Mouse (Mus musculus): Measurements from ENCODE around the gene Ap1b1. TPM values are rescaled to one million over a fixed set of nuclear protein-coding genes. Genes with fewer than 3 reads are reported as not detected.
A peak's percentile ranks its signal among the peaks of the same experiment; 100 is the strongest.

Ap1b1 gene
- polyA plus RNA-seq, 1 experiment from 2014 or later = 46.4 TPM

DNA sequence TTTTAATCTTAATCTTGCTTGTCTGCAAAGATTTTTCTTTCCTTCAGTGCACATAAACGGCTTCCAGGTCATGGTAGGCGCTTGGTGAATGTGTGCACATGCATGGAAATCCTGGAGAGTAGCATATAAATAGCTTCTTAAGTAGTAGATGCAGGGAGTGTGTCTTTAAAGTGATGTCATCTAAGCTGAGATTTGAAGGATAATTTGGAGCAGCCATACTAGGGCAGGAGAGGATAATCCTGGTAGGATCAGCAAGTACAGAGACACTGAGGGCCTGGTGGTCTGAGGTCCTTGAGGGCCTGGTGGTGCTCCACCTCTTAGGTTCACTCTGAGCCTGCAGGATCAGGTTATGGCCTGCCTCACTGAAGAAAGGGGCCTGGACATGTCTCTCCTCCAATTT lies 5.8 kb downstream of the Ap1b1 start:
- 91% methylated on average over 2 of the region's 2 CpGs for WGBS
- Histone ChIP-seq H3K9ac (replicated peaks; ENCODE audit: low read length) (no peak overlapping the region), H3K4me2 (ENCODE audit: low read depth, low read length) (no peak overlapping the region), H3K27ac (replicated peaks; ENCODE audit: low read depth, low read length) (no peak overlapping the region), H3K36me3 (replicated peaks; ENCODE audit: control insufficient read depth, insufficient read depth, low read depth, low read length) (no peaks in the 10 kb centered on the region), H3K4me1 (ENCODE audit: control insufficient read depth, insufficient read depth, low read length) (no peaks in the 10 kb centered on the region), H3K9me3 (replicated peaks; ENCODE audit: control insufficient read depth, low read length) (no peaks in the 10 kb centered on the region), H3K4me3 (ENCODE audit: low read depth, low read length) (no peak overlapping the region), H3K27me3 (ENCODE audit: control insufficient read depth, insufficient read depth, low read length) (no peaks in the 10 kb centered on the region)
- no peak for DNase-seq (ENCODE audit: low spot score)
- no peak for ATAC-seq (replicated peaks; ENCODE audit: insufficient number of reproducible peaks, low FRiP score, low TSS enrichment, low read depth)

DNA sequence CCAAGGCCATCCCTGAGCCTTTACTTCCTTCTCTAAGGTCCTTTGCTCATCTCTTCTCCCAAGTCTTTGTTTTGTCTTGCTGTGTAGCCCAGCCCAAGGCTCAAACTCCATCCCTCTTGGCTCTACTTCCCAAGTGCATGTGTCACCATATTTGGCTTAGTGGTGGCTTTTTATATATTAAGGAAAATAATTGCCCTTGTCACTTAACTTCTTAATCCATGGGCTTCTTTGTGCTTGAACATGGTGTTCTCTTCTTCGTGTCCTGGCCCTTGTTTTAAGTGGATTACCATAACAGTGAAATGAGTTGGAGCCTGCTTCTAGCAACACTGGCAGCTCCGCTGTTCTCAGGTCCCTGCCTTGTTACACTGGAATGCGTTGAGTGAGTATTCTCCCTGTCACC lies 9.1 kb downstream of the Ap1b1 start:
- WGBS = 90% methylated on average over 3 of the region's 3 CpGs
- H3K27ac ChIP-seq (replicated peaks; ENCODE audit: low read depth, low read length) = no peak overlapping the region

DNA sequence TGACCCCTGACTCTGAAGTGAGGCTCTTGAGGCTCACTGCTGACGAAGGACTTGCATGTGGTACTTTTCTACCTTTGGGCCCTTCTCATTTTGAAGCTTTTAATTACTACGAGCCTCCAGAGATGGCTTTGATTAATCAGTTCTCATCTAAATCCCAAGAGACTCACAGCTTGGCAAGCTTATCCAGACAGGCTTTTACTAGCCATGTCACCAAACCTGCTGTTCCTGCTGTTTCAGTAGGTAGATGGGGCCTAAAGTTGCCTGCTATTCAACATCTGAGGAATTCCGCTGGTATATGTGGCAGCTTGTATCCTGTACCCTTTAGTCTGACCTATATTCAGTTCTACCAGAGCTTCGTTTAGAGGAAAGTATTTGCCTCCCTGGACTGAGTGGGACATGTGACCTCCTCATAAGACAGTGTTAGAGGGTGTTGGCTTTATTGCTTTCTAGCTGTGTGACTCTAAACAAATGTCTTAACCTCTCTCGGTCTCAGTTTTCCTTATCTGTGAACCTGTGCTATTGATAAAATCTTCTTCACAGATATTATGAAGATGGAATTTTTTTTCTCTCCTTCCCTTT lies 10.1 kb downstream of the Ap1b1 start:
- no peaks in the 10 kb centered on the region for H3K4me1 ChIP-seq (ENCODE audit: control insufficient read depth, insufficient read depth, low read length)
- no peaks in the 10 kb centered on the region; the same call in 1 of the 2 replicates for H3K36me3 ChIP-seq (replicated peaks; ENCODE audit: control insufficient read depth, insufficient read depth, low read depth, low read length)
- H3K9ac ChIP-seq (replicated peaks; ENCODE audit: low read length) = no peak overlapping the region
- no peak overlapping the region for H3K27ac ChIP-seq (replicated peaks; ENCODE audit: low read depth, low read length)
- no peak overlapping the region for H3K4me2 ChIP-seq (ENCODE audit: low read depth, low read length)
- DNase-seq (ENCODE audit: low spot score) = no peak
- no peak overlapping the region for H3K4me3 ChIP-seq (ENCODE audit: low read depth, low read length)
- H3K9me3 ChIP-seq (replicated peaks; ENCODE audit: control insufficient read depth, low read length) = no peaks in the 10 kb centered on the region
- 85% methylated on average over 5 of the region's 5 CpGs for WGBS
- no peak for ATAC-seq (replicated peaks; ENCODE audit: insufficient number of reproducible peaks, low FRiP score, low TSS enrichment, low read depth)
- no peaks in the 10 kb centered on the region for H3K27me3 ChIP-seq (ENCODE audit: control insufficient read depth, insufficient read depth, low read length)

More for the DNA sequence above, 9.1 kb downstream of the Ap1b1 start:
- Histone ChIP-seq H3K36me3 (replicated peaks; ENCODE audit: control insufficient read depth, insufficient read depth, low read depth, low read length) (no peaks in the 10 kb centered on the region), H3K9me3 (replicated peaks; ENCODE audit: control insufficient read depth, low read length) (no peaks in the 10 kb centered on the region), H3K4me1 (ENCODE audit: control insufficient read depth, insufficient read depth, low read length) (no peaks in the 10 kb centered on the region), H3K4me2 (ENCODE audit: low read depth, low read length) (no peak overlapping the region), H3K27me3 (ENCODE audit: control insufficient read depth, insufficient read depth, low read length) (no peaks in the 10 kb centered on the region), H3K9ac (replicated peaks; ENCODE audit: low read length) (no peak overlapping the region), H3K4me3 (ENCODE audit: low read depth, low read length) (no peak overlapping the region)
- ATAC-seq (replicated peaks; ENCODE audit: insufficient number of reproducible peaks, low FRiP score, low TSS enrichment, low read depth) (no peak), DNase-seq (ENCODE audit: low spot score) (no peak)

DNA sequence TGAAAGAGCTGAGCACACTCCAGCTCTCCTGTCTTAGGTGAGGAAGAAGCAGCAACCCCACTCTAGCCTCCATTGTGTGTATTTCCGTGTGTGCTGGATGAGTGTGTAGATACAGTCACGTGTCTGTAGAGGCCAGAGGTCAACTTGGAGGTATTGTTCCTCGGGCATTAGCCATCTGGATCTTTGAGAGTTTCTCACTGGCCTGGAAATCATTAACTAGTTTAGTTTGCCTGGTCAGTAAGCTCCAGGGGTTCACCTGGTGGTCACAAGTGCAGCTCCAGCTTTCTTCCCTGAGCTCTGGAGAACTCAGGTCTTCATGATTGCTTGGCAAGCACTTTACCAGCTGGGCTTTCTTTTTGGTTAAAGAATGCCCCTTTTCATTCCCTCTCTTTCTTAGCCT lies 11.7 kb downstream of the Ap1b1 start:
- no peak for ATAC-seq (replicated peaks; ENCODE audit: insufficient number of reproducible peaks, low FRiP score, low TSS enrichment, low read depth)
- no peak overlapping the region for H3K4me2 ChIP-seq (ENCODE audit: low read depth, low read length)
- peak; percentile 46 for DNase-seq (ENCODE audit: low spot score)
- no peaks in the 10 kb centered on the region for H3K4me1 ChIP-seq (ENCODE audit: control insufficient read depth, insufficient read depth, low read length)
- no peaks in the 10 kb centered on the region; the same call in 1 of the 2 replicates for H3K36me3 ChIP-seq (replicated peaks; ENCODE audit: control insufficient read depth, insufficient read depth, low read depth, low read length)
- H3K4me3 ChIP-seq (ENCODE audit: low read depth, low read length) = no peak overlapping the region
- H3K27ac ChIP-seq (replicated peaks; ENCODE audit: low read depth, low read length) = no peak overlapping the region
- no peaks in the 10 kb centered on the region for H3K27me3 ChIP-seq (ENCODE audit: control insufficient read depth, insufficient read depth, low read length)
- H3K9me3 ChIP-seq (replicated peaks; ENCODE audit: control insufficient read depth, low read length) = no peaks in the 10 kb centered on the region
- WGBS = 19% methylated on average over 3 of the region's 3 CpGs
- no peak overlapping the region for H3K9ac ChIP-seq (replicated peaks; ENCODE audit: low read length)

DNA sequence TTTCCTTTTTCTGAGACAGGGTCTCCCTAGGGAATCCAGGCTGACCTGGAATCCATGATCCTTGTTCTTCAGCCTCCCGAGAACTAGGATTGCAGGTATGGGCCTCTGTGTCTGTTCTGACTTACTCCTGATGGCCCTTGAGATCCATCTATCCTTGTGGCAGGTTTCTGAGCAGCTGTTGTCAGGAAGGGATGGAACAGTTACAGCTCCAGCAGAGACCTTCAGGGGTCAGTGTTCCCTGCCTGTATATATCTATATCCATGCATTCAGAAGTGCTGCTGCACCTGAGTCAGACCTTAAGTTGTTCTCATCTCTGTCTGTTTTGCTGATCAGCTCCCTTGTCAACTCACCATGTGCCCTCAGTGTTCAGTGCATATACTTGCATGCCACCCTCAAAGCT lies 12.1 kb downstream of the Ap1b1 start:
- Histone ChIP-seq H3K4me1 (ENCODE audit: control insufficient read depth, insufficient read depth, low read length) (no peaks in the 10 kb centered on the region), H3K9ac (replicated peaks; ENCODE audit: low read length) (no peak overlapping the region), H3K27me3 (ENCODE audit: control insufficient read depth, insufficient read depth, low read length) (no peaks in the 10 kb centered on the region), H3K4me3 (ENCODE audit: low read depth, low read length) (no peak overlapping the region), H3K9me3 (replicated peaks; ENCODE audit: control insufficient read depth, low read length) (no peaks in the 10 kb centered on the region), H3K4me2 (ENCODE audit: low read depth, low read length) (no peak overlapping the region), H3K27ac (replicated peaks; ENCODE audit: low read depth, low read length) (no peak overlapping the region), H3K36me3 (replicated peaks; ENCODE audit: control insufficient read depth, insufficient read depth, low read depth, low read length) (no peaks in the 10 kb centered on the region; the same call in 1 of the 2 replicates)
- 56% methylated on average over 1 of the region's 1 CpGs for WGBS
- no peak for ATAC-seq (replicated peaks; ENCODE audit: insufficient number of reproducible peaks, low FRiP score, low TSS enrichment, low read depth)
- no peak for DNase-seq (ENCODE audit: low spot score)

DNA sequence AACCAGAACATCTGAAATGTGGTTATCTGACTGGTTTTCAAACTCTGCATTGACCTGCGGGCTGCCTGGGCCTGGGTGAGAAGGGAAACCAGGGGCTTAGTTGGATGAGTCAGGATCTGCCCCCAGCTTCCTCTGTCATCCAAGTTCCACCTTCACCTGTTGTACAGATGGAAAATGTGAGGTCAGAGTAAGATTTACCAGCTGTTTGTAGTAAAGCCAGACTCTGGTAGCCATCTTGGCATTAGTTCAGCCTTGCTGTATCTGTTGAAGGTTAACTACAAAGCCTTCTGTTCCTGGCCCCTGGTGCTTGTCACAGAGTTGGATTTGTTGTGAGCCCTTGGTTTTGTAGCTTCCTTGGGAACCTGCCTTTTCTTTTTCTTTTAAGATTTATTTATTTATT lies 13.6 kb downstream of the Ap1b1 start:
- WGBS = 100% methylated on average over 1 of the region's 1 CpGs
- Histone ChIP-seq H3K27ac (replicated peaks; ENCODE audit: low read depth, low read length) (no peak overlapping the region), H3K4me3 (ENCODE audit: low read depth, low read length) (no peak overlapping the region), H3K4me2 (ENCODE audit: low read depth, low read length) (no peak overlapping the region), H3K27me3 (ENCODE audit: control insufficient read depth, insufficient read depth, low read length) (no peaks in the 10 kb centered on the region), H3K36me3 (replicated peaks; ENCODE audit: control insufficient read depth, insufficient read depth, low read depth, low read length) (no peaks in the 10 kb centered on the region; the same call in 1 of the 2 replicates), H3K9ac (replicated peaks; ENCODE audit: low read length) (no peak overlapping the region), H3K9me3 (replicated peaks; ENCODE audit: control insufficient read depth, low read length) (no peaks in the 10 kb centered on the region), H3K4me1 (ENCODE audit: control insufficient read depth, insufficient read depth, low read length) (no peaks in the 10 kb centered on the region)
- no peak for DNase-seq (ENCODE audit: low spot score)
- ATAC-seq (replicated peaks; ENCODE audit: insufficient number of reproducible peaks, low FRiP score, low TSS enrichment, low read depth) = no peak

DNA sequence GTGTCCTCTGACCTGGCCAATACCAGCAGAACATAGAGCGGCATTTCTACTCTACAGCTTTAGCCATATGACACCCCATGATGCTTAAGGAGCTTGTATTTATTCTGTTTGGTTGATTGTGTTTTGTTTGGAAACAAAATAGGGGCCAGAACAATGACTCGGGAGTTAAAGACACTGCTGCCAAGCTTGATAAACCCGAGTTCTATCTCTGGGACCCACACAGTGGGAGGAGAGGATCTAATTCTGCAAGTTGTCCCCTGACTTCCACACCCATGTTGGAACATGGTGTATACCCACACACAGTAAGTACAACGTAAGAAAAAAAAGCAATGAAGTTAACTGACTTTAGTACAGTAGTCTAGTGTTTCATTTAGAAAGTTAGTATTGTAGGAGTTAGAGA lies 16.2 kb downstream of the Ap1b1 start:
- DNase-seq (ENCODE audit: low spot score) (no peak), ATAC-seq (replicated peaks; ENCODE audit: insufficient number of reproducible peaks, low FRiP score, low TSS enrichment, low read depth) (no peak)
- no peaks in the 10 kb centered on the region for H3K4me1 ChIP-seq (ENCODE audit: control insufficient read depth, insufficient read depth, low read length)
- no peaks in the 10 kb centered on the region; the same call in 1 of the 2 replicates for H3K36me3 ChIP-seq (replicated peaks; ENCODE audit: control insufficient read depth, insufficient read depth, low read depth, low read length)
- no peak overlapping the region for H3K9ac ChIP-seq (replicated peaks; ENCODE audit: low read length)
- no peaks in the 10 kb centered on the region for H3K27me3 ChIP-seq (ENCODE audit: control insufficient read depth, insufficient read depth, low read length)
- WGBS = 86% methylated on average over 4 of the region's 4 CpGs
- H3K4me3 ChIP-seq (ENCODE audit: low read depth, low read length) = no peak overlapping the region
- H3K9me3 ChIP-seq (replicated peaks; ENCODE audit: control insufficient read depth, low read length) = no peaks in the 10 kb centered on the region
- H3K4me2 ChIP-seq (ENCODE audit: low read depth, low read length) = no peak overlapping the region
- no peak overlapping the region for H3K27ac ChIP-seq (replicated peaks; ENCODE audit: low read depth, low read length)

DNA sequence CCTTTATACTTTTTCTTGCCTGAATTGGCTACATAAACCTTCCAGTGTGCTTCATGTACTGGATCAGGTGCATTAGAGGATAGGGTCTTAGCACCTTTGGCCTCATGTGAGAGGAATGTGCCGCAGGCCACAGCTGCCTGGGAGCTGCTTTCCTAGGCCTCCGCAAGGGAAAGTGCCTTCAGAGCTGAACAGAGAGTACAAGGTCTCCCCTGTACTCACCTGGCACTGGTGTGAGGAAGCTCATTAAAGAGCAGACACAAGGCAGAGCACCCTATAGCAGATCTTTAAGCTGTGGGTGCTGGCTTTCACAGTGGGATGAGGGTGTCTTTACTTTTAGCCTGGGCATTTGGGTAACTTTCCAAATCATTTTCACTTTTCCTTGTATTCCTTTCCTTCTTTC lies 18.9 kb downstream of the Ap1b1 start:
- Histone ChIP-seq H3K36me3 (replicated peaks; ENCODE audit: control insufficient read depth, insufficient read depth, low read depth, low read length) (no peaks in the 10 kb centered on the region; the same call in 1 of the 2 replicates), H3K9me3 (replicated peaks; ENCODE audit: control insufficient read depth, low read length) (no peaks in the 10 kb centered on the region), H3K27me3 (ENCODE audit: control insufficient read depth, insufficient read depth, low read length) (no peaks in the 10 kb centered on the region), H3K4me3 (ENCODE audit: low read depth, low read length) (no peak overlapping the region), H3K4me2 (ENCODE audit: low read depth, low read length) (no peak overlapping the region), H3K9ac (replicated peaks; ENCODE audit: low read length) (no peak overlapping the region), H3K27ac (replicated peaks; ENCODE audit: low read depth, low read length) (no peak overlapping the region), H3K4me1 (ENCODE audit: control insufficient read depth, insufficient read depth, low read length) (no peaks in the 10 kb centered on the region)
- DNase-seq (ENCODE audit: low spot score) (no peak), ATAC-seq (replicated peaks; ENCODE audit: insufficient number of reproducible peaks, low FRiP score, low TSS enrichment, low read depth) (no peak)
- 85% methylated on average over 2 of the region's 2 CpGs for WGBS
